23 mouse cellular contexts compared by ENCODE assay signal in the genomic region with DNA sequence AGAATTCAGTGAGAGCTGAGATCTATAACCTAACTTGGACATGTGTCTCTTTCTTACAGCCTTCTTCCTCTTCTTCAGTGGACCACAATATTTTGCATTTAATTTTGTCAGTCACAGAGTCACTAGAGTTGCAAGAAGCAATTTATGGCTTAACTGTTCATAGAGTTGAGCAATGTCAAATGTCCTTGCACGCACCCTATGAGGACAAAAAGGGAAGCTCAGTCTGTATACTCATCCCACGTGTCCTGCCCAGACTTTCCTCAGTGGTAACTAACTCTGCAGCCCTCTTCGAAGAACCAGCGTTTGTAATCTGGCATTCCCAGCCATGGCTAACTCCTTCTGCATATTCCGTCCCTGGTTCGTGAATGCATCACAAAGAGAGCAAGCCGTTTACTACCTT. TPM values are rescaled to one million over a fixed set of nuclear protein-coding genes. Genes with fewer than 3 reads are reported as not detected.
DNase-seq lines count a peak whose midpoint lies in the region; ATAC-seq lines count a peak whose summit lies in the region.
"Had no signal": no experiment of that assay in that cellular context is flagged by ENCODE, and none has a peak within 500 bp of the region (broad histone marks: within the 10 kb centered on the region; RNA-seq: fewer than 3 reads in every experiment).

No protein-coding gene starts in this region.

- no peak overlapping the region for H3K27ac ChIP-seq in midbrain, embryonic 11.5 days (ENCODE audit: low read depth, low read length)
- no peak overlapping the region for H3K27ac ChIP-seq in midbrain, embryonic 10.5 days (replicated peaks)
- no peak overlapping the region for H3K27ac ChIP-seq in heart, embryonic 11.5 days (ENCODE audit: low read depth, low read length)
- H3K27ac ChIP-seq: limb, embryonic 12.5 days; midbrain, embryonic 15.5 days had no signal

- no peak overlapping the region for H3K4me3 ChIP-seq in midbrain, embryonic 11.5 days (ENCODE audit: low read depth, low read length)
- H3K4me3 ChIP-seq in midbrain, embryonic 10.5 days = no peak overlapping the region
- no peak overlapping the region for H3K4me3 ChIP-seq in heart, embryonic 11.5 days (ENCODE audit: low read depth, low read length)
- H3K4me3 ChIP-seq: limb, embryonic 12.5 days; midbrain, embryonic 15.5 days had no signal

- no peaks in the 10 kb centered on the region for H3K9me3 ChIP-seq in midbrain, embryonic 11.5 days (ENCODE audit: control insufficient read depth, low read length)
- no peaks in the 10 kb centered on the region for H3K9me3 ChIP-seq in midbrain, embryonic 10.5 days (replicated peaks)
- no peaks in the 10 kb centered on the region for H3K9me3 ChIP-seq in heart, embryonic 11.5 days (replicated peaks; ENCODE audit: control insufficient read depth, low read length)
- H3K9me3 ChIP-seq: limb, embryonic 12.5 days; midbrain, embryonic 15.5 days had no signal

- H3K36me3 ChIP-seq in midbrain, embryonic 11.5 days (ENCODE audit: control insufficient read depth, insufficient read depth, low read length) = no peaks in the 10 kb centered on the region
- no peaks in the 10 kb centered on the region for H3K36me3 ChIP-seq in midbrain, embryonic 10.5 days
- H3K36me3 ChIP-seq in heart, embryonic 11.5 days (ENCODE audit: control insufficient read depth, insufficient read depth, low read length) = no peaks in the 10 kb centered on the region
- H3K36me3 ChIP-seq: limb, embryonic 12.5 days; midbrain, embryonic 15.5 days had no signal

- H3K4me2 ChIP-seq in midbrain, embryonic 11.5 days = no peak overlapping the region
- H3K4me2 ChIP-seq in heart, embryonic 11.5 days = no peak overlapping the region
- H3K4me2 ChIP-seq: limb, embryonic 12.5 days; midbrain, embryonic 15.5 days had no signal

- no peaks in the 10 kb centered on the region for H3K4me1 ChIP-seq in midbrain, embryonic 11.5 days (ENCODE audit: control insufficient read depth, insufficient read depth, low read length)
- H3K4me1 ChIP-seq in midbrain, embryonic 10.5 days = no peaks in the 10 kb centered on the region
- no peaks in the 10 kb centered on the region for H3K4me1 ChIP-seq in heart, embryonic 11.5 days (ENCODE audit: control insufficient read depth, insufficient read depth, low read length)
- H3K4me1 ChIP-seq: midbrain, embryonic 15.5 days had no signal

- no peak overlapping the region for H3K9ac ChIP-seq in midbrain, embryonic 11.5 days (ENCODE audit: low read length)
- no peak overlapping the region for H3K9ac ChIP-seq in heart, embryonic 11.5 days (ENCODE audit: low read depth, low read length)
- H3K9ac ChIP-seq: limb, embryonic 12.5 days; midbrain, embryonic 15.5 days had no signal

- no peak for ATAC-seq in midbrain, embryonic 11.5 days (ENCODE audit: low FRiP score)
- no peak for ATAC-seq in heart, embryonic 11.5 days (replicated peaks; ENCODE audit: insufficient number of reproducible peaks, low FRiP score, low TSS enrichment)
- ATAC-seq: hindbrain, embryonic 16.5 days; midbrain, embryonic 15.5 days had no signal

- peak; percentile 30 for DNase-seq in adrenal gland, adult 8-10 months
- no peak for DNase-seq in adrenal gland, postnatal 25 days
- DNase-seq in midbrain, embryonic 11.5 days (ENCODE audit: low spot score, missing footprints) = peak; percentile 56
- no peak for DNase-seq in midbrain, embryonic 10.5 days (ENCODE audit: low spot score)
- peak; percentile 55 for DNase-seq in lung, postnatal 25 days (ENCODE audit: low spot score)
- no peak for DNase-seq in thymus, postnatal 0 days (ENCODE audit: low spot score)
- DNase-seq in cerebellum, adult 9-10 months = no peak
- DNase-seq: cerebellum, adult 8-10 months; gastrocnemius, postnatal 36 days; kidney, adult 2 months; layer of hippocampus, postnatal 36 days; retina, postnatal 1 day; thymus, postnatal 4 days had no signal

- H3K27me3 ChIP-seq in midbrain, embryonic 11.5 days (ENCODE audit: control insufficient read depth, insufficient read depth, low read length) = no peaks in the 10 kb centered on the region
- H3K27me3 ChIP-seq in midbrain, embryonic 10.5 days (ENCODE audit: low read depth, poor library complexity, severe bottlenecking) = no peaks in the 10 kb centered on the region
- H3K27me3 ChIP-seq in heart, embryonic 11.5 days (ENCODE audit: control insufficient read depth, insufficient read depth, low read length) = no peaks in the 10 kb centered on the region
- H3K27me3 ChIP-seq: limb, embryonic 12.5 days; midbrain, embryonic 15.5 days had no signal

- WGBS in midbrain, embryonic 11.5 days = 68% methylated on average over 7 of the region's 7 CpGs
- WGBS in midbrain, embryonic 10.5 days = 73% methylated on average over 7 of the region's 7 CpGs
- 58% methylated on average over 7 of the region's 7 CpGs for WGBS in heart, embryonic 11.5 days (ENCODE audit: insufficient replicate concordance)

RNA-seq across cellular contexts. Expression of a gene that starts 3.8 kb away (rescaled TPM):
- 1 to 10 TPM in 2 of 4 experiments, under 1 TPM in 2; 0.32 to 7.6 (median 3.3) TPM for total RNA-seq in adrenal gland, adult 8-10 months (2022)
- 5.5 and 9.0 TPM in 2 replicates for total RNA-seq in adrenal gland, postnatal 25 days (2021)
- polyA plus RNA-seq in midbrain, embryonic 11.5 days (2014; fragmentation: Nextera tagmentation; extraction: Ambion mirVana) = not detected in 2 replicates
- polyA plus RNA-seq in midbrain, embryonic 10.5 days (2016; fragmentation: Nextera tagmentation; extraction: Ambion mirVana) = not detected in 2 replicates
- polyA plus RNA-seq in thymus, postnatal 0 days (2015; fragmentation: Nextera tagmentation; extraction: Ambion mirVana) = 0.21 and 0.34 TPM in 2 replicates
- not detected in 2 replicates for polyA plus RNA-seq in heart, embryonic 11.5 days (2014; fragmentation: Nextera tagmentation; extraction: Ambion mirVana)
- total RNA-seq: ES-E14; layer of hippocampus, postnatal 36 days had no signal
- polyA plus RNA-seq: C2C12; heart, postnatal 0 days; hindbrain, embryonic 16.5 days; kidney, adult 2 months; large intestine, adult 2 months; limb, embryonic 12.5 days; midbrain, embryonic 15.5 days; neural tube, embryonic 14.5 days; small intestine, adult 2 months had no signal

RNA-seq across cellular contexts. Expression of a gene that starts 9.1 kb away (rescaled TPM):
- total RNA-seq in adrenal gland, adult 8-10 months (2022) = under 1 TPM in 3 of 4 experiments, not detected in 1; 0.11 to 0.29 (median 0.28) TPM
- total RNA-seq in adrenal gland, postnatal 25 days (2021) = 0.15 TPM in 1 of 2 replicates, not detected in the other
- not detected in 2 replicates for polyA plus RNA-seq in midbrain, embryonic 11.5 days (2014; fragmentation: Nextera tagmentation; extraction: Ambion mirVana)
- not detected in 2 replicates for polyA plus RNA-seq in midbrain, embryonic 10.5 days (2016; fragmentation: Nextera tagmentation; extraction: Ambion mirVana)
- polyA plus RNA-seq in thymus, postnatal 0 days (2015; fragmentation: Nextera tagmentation; extraction: Ambion mirVana) = 0.31 and 0.55 TPM in 2 replicates
- polyA plus RNA-seq in heart, embryonic 11.5 days (2014; fragmentation: Nextera tagmentation; extraction: Ambion mirVana) = not detected in 2 replicates
- total RNA-seq: ES-E14; gastrocnemius, postnatal 36 days; layer of hippocampus, postnatal 36 days had no signal
- polyA plus RNA-seq: C2C12; large intestine, adult 2 months; neural tube, embryonic 14.5 days; small intestine, adult 2 months had no signal

Comparison
In these comparisons a context has a peak if more than half of its experiments do, and no peak if none do; other contexts are left out.
1. DNase-seq: peak in adrenal gland, adult 8-10 months (single experiment), midbrain, embryonic 11.5 days (single experiment) and lung, postnatal 25 days (single experiment); none in adrenal gland, postnatal 25 days (single experiment), midbrain, embryonic 10.5 days (single experiment), thymus, postnatal 0 days (single experiment) and cerebellum, adult 9-10 months (single experiment).